Mouse (Mus musculus) gastrocnemius, postnatal 36 days (tissue): Measurements from ENCODE around the gene Slk. TPM values are rescaled to one million over a fixed set of nuclear protein-coding genes. Genes with fewer than 3 reads are reported as not detected.
"Not testable (repeated sequence)": the region's sequence is repeated elsewhere in the genome, so short reads cannot be mapped to it uniquely, and the experiment has no call there.

Experiments used
- DNase-seq, 2 experiments: peaks; one replicate each; pipeline ENCODE4 v3.0.0; 2022
- intact Hi-C: fragments of 180-260 bp; cut with DNase I; formaldehyde crosslinking; loops from one replicate; pipeline ENCODE4 v1.15.1; 2025
- total RNA-seq, 2 experiments: library from RNA; stranded (reverse); gene quantifications; 2 replicates each; pipeline ENCODE4 v1.2.3; 2021

Slk gene
- total RNA-seq, 2 experiments from 2014 or later: 24.1 to 28.5 TPM

DNA sequence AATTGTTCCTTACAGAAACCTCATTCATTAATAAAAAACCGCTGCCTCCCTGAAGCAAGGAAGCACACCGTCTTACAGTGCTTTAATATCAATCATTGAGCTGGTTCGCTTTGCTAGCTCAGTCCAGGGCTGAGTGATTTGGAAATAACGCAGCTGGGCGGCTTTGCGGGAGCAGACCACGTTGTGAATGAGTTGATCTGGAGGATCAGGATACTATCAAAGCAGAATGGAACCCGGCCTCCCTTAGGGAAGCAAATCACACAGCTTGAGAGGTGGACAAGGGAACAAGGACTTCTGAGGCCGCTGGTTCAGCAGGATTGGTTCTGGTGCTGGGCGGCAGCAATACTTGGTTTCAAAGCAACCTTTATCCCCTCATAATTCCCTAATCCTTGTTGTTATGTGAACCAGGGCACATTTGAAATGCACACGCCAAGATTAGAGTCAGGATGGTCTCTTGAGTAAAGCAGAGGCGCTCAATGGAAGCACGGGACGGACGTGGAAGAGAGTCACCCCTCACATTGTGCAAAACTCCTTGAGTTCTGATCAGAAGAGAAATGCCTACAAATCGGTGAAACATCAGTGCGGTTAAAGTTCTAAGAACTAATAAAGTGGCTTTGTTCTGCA lies 14.3 kb upstream of the Slk start:
- no peak for DNase-seq
- intact Hi-C loops: no loop called here

DNA sequence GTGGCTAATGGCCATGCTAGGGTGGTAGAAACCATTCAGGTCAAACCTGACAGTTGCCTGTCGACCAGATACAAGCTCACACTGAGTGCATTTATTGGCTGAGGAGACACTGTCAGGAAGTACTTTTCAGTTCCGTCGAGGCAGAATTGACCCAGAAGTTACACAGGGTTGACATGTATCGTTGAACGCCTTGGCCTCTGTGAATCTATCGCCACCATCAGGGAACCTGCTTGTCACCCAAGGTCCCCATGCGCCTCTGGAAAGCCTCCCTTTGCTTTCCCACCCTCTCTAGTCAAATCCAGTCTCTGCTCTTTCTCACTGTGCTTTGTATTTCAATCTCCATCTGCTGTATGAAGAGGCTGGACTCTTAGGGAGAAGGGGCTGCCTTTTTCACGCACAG lies 13.5 kb upstream of the Slk start:
- intact Hi-C loops: no loop called here
- DNase-seq: no peak

DNA sequence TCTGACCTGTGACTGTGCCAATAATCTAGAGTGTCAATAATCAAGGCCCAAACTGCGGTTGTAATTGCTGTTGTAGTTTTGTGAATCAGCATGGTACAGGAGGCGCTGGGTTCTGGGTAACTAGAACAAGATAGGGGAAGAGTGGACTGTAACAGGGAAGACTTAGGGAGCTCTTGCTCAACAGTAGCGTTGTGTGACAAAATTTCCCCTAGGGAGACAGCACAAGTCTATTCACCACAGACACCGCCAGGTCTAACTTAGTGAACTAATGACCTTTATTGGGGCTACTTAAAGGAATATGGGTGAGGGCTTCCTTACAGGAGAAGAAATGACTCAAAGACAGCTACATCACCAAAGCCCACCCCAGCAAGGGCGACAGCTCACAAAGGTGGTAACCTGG lies 9.4 kb upstream of the Slk start:
- no peak for DNase-seq
- intact Hi-C loops: no loop called here

DNA sequence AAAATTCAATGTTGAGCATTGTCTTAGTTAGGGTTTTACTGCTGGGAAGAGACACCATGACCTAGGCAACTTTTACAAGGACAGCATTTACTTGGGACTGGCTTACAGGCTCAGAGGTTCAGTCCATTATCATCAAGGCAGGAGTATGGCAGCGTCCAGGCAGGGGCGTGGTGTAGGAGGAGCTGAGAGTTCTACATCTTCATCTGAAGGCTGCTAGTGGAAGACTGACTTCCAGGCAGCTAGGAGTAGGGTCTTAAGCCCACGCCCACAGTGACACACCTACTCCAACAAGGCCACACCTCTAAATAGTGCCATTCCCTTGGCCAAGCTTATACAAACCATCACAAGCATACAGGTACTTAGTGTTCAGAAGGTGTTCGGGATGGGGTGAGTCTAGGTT lies 7.5 kb upstream of the Slk start:
- intact Hi-C loops, DNase-seq: not testable (repeated sequence)

DNA sequence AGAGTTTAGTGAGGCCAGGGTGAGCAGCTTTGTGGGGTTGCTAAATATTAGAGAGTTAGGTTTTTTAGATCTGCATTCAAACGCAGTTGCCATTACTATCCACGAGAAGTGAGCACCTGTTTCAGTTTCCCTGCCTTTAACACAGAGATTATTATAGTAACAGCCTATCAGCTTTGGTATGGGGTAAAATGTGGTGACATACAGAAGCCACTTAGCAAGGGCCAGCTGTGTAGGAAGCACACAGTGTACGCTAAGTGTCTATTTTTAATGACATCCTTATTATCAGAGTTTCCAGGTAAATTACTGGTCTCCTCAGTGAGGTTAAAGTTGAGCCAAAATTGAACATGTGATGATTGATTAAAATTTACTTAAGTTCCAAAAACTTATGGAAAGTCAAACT lies 5.8 kb upstream of the Slk start:
- DNase-seq: no peak
- intact Hi-C loops: no loop called here

DNA sequence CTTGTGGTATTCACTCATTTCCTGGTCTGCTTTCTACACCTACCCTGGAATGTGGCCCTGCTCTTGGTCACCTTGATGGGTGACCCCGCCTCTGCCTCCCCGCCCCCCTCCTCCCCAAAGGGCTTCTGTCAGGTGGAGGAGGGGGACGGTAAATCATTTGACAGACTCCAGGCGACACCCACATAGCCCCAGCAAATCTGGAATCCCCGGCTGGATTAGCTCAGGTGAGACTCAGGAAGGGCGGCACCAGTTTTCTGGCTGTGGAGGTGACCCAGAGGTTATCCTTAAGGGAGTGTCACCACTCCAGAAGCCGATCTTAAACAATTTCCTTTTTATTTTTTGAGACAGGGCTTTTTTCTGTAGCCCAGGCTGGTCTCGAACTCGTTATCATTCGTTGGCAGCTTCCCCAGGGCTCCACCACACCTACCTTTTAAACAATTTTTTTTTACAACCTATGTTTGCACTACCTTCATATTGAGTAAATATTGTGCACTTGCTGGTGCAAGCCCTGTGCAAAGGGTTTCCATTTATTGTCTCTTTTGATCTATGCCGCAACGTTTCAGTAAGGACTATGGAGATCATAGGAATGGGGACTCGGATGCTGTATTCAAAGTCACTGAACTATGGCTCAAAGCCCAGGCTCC lies 775 bp upstream of the Slk start:
- intact Hi-C loops: no loop called here
- DNase-seq: no peak

DNA sequence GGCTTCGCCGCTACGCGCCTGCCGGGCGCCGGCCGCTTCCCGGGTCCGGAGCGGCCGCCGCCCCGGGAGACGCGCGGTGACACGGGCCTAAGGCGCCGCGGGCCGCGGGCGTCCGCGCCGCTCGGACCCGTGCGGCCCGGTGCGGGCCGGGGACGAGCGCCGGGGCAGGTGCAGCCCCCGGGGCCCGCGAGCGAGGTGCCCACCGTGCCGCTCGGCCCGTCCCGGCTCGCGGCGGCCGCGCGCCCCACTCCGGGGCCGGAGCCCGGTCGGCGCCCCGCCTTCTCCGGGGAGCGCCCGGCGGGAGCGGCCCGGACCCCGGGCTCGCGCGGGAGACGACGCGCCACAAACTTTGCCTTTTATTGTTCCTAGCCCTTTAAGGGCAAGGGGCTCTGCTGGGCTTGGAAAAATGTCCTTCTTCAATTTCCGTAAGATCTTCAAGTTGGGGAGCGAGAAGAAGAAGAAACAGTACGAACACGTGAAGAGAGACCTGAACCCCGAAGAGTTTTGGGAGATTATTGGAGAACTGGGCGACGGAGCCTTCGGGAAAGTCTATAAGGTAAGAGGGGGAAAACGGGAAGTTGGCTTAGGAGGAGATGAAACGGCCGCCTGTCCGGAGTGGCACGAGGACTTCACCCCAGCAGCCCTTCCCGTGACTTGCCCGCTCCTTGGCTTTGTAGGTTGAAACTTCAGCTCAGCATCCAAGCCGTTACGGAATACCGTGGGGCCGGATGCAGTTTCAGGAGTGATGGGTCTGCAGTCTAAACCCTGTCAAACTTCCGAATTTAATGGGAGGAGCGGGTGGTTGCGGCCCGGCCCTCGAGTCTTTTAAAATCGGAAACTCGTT lies 532 bp downstream of the Slk start:
- peak in 1 of 2 experiments; percentile 23 for DNase-seq
- intact Hi-C loops: loop anchor here (5.0 kb wide), 1 partner anchor 152 kb away; the partner anchor contains the start of gene Sfr1

DNA sequence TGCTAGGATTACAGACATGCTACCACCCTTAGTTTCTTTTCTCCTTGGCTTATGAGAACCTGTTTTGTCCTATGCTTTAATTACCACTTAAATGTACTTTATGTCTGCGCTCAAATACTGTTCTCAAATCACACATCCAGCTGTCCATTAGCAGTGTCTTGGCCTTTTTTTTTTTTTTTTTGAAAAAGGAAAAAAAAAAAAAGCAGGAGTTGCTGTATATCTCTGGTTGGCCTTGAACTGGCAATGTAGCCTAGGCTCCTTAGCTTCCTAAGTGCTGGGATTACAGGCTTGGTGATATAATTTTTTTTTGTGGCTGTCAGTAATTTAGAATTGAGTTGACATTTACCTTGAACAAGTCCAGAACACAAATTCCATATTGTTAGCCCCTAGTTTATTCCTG lies 6.3 kb downstream of the Slk start:
- DNase-seq: no peak
- intact Hi-C loops: no loop called here

DNA sequence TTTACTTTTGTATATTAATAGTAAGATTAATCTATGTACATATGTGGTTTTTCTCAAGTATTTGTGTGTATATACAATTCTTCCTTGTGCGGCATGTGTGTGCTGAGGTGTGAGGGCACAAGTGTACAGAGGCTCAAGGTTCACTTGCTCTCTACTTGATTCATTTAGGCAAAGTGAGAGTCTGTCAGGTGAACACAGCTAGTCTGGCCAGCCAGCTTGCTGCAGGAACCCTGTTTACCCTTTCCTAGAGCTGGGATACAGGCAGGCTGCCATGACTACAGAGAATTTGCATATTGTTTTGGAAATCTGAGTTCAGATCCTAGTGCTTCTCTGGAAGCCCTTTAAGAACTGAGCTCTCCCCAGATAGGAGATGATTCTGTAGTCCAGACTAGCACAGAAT lies 7.5 kb downstream of the Slk start:
- intact Hi-C loops: no loop called here
- no peak for DNase-seq

DNA sequence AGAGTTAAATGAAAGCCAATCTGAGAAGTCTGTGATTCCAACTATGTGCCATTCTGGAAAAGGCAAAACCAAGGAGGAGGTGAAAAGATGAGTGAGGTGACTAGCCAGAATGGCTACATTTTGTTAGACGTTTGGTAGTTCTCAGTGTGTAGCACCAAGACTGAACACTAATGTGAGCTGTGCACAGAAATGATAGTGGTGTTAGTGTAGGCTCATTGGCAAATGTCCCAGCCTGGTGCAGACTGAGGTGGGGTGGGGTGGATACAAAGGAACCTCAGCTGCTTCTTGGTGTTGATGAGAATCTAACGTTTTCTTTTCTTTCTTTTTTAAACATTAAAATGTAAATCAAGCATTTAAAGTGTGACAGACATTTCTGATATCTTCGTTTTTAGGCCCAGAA lies 29.0 kb downstream of the Slk start:
- intact Hi-C loops: no loop called here
- no peak for DNase-seq

DNA sequence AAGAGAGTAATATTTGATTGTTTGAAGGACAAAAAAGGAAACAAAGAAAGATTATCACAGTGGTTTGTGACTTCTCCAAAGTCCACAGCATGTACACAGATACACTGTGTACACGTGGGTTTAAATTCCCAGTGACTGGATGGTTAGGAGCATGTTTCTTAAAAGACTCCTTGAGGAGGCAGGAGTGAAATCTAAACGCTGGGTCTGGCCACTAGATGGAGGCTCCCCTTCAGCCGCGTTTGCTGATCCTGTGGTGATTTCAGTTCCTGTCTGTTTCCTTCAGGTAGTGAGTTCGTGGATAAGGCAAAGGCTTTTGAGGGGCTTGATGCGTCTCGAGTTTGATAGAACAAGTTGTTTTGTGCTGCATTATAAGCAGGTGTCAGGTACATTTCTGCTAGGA lies 34.0 kb downstream of the Slk start:
- no peak for DNase-seq
- intact Hi-C loops: no loop called here

DNA sequence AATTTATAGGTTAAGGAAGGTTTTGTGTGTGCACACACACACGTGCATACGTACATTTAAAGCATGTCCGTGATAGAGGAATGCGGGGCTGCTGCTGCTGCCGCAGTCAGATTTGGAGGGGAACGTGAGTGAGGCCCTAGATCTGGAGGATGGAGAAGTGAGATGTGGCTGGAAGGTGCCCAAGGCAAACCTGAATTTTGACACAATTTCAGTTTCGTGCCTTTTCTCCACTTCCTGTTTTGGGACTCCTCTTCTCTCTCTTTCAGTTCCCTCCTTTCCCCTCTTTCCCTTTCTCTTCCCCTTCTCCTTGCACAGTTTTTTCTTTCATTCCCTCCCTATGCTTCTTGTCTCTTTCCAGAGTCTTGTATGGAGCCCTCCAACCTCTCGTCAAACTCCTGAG lies 42.0 kb downstream of the Slk start:
- intact Hi-C loops: no loop called here

DNA sequence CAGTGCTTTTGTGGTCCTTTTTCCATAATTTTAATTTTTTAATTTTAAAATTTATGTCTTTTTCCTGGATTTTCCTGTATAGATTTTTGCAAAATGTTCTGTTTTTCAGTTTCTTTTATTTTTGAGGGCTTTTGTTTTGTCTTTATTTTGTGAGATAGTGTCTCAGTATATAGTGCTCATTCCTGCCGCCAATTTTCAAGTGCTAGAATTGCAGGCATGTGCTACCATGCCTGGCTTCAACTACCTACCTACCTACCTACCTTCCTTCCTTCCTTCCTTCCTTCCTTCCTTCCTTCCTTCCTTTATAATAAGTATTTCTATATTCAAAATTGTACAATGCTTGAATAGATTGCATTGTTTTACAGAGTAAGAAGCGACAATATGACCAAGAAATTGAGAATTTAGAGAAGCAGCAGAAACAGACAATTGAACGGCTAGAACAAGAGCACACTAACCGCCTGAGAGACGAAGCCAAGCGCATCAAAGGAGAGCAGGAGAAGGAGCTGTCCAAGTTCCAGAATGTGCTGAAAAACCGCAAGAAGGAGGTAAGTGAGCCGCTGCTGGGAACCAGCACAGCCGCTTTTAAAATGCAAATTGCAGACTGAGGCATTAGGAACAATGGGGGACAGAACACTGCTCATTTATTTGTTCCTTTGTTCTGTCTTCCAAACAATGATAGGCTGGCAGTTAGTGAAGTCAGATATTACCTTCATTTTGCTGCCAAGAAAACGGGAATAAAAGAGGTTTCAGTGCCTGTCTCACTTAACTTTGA lies 45.6 kb downstream of the Slk start:
- intact Hi-C loops: no loop called here
- no peak for DNase-seq

More for the DNA sequence above, 42.0 kb downstream of the Slk start:
- no peak for DNase-seq

DNA sequence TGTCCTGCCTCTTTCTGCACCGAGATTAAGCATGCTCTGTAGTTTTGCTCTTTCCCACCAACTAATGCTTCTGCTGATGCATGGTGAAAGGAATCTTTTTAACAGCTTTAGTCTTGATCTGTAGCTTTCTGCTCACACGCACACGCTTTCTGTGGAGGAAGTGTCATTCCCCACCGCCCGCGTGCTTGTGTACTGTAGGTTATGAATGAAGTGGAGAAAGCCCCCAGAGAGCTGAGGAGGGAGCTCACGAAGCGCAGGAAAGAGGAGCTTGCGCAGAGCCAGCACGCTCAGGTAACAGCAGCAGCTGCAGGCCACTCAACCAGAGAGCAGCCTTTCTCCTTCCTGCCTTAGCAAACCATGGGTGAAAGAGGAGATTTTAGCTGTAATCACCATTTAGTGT lies 48.0 kb downstream of the Slk start:
- intact Hi-C loops: no loop called here
- no peak for DNase-seq

DNA sequence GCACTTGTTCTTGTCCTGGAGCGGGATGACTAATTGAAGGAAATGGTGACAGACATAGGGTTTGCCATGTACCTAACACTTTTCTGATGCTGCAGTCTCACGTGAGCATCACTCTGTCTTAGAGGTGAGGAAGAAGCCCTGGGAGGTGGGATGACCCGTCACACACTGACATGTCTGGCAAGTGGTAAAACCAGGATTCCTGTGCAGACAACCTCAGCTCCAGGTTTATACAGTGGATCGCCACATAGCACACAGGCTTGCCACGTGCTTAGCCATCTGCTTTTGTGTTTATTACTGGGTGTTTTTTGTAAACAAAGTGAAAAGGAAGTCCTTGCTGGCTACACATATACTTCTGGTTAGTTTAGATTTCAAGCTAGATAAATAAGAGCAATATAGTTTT lies 49.6 kb downstream of the Slk start:
- intact Hi-C loops: no loop called here

DNA sequence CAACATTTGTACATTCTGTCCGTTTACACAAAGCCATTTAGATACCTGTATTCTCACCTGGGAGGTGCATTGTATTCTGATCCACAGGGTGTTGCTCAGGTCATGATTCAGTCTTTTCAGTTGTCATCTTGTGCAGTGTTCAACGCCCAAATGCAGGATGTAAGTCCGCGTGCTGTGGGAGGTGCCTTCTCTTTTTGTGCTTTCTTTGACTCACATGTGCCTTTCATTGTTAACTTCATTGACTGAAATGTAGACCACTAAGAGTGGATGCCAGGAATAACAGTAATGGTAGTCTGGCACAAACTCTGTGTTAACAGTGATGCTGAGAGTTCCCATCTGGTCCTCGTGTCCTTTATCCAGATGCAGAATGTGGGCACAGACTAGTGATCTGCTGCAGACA lies 50.9 kb downstream of the Slk start:
- intact Hi-C loops: no loop called here
- no peak for DNase-seq

More for the DNA sequence above, 49.6 kb downstream of the Slk start:
- DNase-seq: no peak

DNA sequence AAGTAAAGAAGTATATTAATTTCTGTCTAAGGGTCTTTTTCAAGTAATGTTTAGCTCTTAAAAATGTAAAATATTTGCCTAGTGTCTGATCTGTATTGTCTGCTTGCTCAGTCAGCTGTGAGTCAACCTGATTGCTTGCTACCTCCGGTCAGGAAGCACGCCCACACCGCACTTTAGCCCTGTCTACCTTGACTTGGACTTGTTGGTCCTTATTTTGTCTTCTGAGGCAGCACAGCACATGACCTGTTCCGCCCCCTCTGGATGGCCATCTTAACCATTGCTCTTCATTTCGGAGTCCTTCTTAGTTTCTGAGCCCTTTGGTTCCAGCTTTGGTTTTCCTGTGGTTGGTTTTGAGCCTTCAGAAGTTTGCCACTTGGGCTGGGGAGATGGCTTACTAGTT lies 52.3 kb downstream of the Slk start:
- no peak for DNase-seq
- intact Hi-C loops: no loop called here

DNA sequence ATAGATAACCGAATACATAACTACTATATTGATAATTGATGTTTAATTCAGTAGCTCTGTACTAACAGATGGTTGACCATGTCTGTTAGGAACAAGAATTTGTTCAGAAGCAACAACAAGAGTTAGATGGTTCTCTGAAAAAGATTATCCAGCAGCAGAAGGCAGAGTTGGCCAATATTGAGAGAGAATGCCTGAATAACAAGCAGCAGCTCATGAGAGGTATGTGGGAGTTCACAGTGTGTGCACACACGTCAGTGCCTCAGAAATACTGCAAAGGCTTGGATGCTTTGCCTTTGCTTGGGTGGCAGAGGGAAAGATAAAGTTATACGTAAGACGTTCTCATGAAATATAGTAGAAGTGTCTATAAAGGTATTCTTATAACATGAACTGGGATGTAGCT lies 55.9 kb downstream of the Slk start:
- DNase-seq: no peak
- intact Hi-C loops: no loop called here

DNA sequence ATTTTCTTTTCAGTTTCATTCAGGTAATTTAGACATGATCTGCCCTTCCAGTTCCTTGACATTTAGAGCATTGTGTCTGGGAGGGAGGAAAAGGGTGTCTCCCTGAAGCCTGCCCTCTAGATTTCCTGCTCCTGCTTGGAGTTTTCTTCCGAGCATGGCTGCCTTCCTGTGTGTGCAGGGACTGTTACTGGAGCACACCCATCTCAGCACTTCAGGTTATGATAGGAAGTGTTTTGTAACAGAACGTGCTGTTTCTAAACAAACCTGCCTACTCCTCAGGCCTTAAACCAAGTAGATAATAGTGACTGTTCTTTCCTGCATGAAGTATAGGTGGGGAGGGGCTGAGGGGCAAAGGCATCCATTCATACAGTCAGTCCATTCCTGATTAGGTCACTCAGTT lies 64.4 kb downstream of the Slk start:
- intact Hi-C loops: no loop called here

DNA sequence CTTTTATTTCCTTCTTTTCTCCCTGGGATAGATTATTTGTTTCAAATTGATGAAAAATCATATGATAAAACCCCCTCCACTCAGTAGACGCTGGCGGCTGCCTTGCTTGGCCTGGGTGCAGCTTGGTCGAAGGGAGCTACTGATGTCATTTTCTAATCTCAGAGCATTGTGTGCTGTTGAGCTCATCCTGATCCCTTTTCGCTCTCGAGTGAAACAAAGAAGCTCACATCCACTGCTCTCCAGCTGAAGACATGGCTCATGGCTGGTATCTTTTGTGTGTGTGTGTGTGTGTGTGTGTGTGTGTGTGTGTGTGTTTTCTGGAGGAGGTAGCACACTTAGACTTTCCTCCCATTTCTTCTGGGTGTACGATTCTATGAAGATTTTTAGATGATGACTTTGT lies 66.1 kb downstream of the Slk start:
- DNase-seq: no peak
- intact Hi-C loops: no loop called here

More for the DNA sequence above, 64.4 kb downstream of the Slk start:
- no peak for DNase-seq

DNA sequence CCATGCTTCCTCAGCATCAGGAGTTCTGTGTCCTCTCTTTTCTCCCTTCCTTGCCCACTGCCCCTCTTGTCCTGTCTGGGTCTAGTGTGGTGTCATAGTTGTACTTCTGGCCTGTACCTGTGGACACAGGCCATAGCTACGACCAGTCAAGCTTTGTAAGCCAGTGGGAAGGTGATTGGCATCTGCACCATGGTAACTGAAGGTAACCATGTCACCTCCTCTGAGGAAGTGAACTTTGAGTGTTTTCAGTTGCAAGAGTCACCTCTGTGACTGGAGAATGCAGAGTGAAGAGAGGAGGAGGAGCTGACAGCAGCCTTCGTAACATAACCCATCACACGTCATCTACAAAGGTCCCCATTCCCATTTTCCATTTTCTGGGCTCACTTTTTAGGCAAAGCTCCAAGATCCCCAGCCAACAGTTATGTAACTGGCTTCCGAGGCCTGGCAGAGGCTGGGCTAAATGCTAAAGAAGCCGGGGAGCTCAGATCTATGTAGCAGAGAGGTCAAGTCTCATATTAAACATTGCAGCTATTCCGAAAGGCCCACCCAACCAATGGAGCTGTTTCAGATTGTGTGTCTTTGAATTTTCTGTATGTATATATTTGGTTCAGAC lies 67.1 kb downstream of the Slk start:
- intact Hi-C loops: no loop called here
- no peak for DNase-seq
